Mouse (Mus musculus): ENCODE measurements around the gene Abcb6.
A peak's percentile ranks its signal among the peaks of the same experiment; 100 is the strongest.

The Abcb6 gene

GRCm38 (mm10) chr1:75180105-75180590, at the start of gene Abcb6:
Gene Abcb6 (minus strand): TSS chr1:75180392.
- peak; percentile 89 for DNase-seq (ENCODE audit: extremely low spot score)

- no peak for DNase-seq (ENCODE audit: extremely low spot score)
These were observed 49.0 kb upstream of the Abcb6 start for GRCm38 (mm10) chr1:75229158-75229557.

GRCm38 (mm10) chr1:75227653-75228052, 47.5 kb upstream of the Abcb6 start:
- no peak for DNase-seq (ENCODE audit: extremely low spot score)

GRCm38 (mm10) chr1:75226138-75226537, 45.9 kb upstream of the Abcb6 start:
- no peak for DNase-seq (ENCODE audit: extremely low spot score)

GRCm38 (mm10) chr1:75225473-75225872, 45.3 kb upstream of the Abcb6 start:
- no peak for DNase-seq (ENCODE audit: extremely low spot score)

GRCm38 (mm10) chr1:75223532-75223931, 43.3 kb upstream of the Abcb6 start:
- no peak for DNase-seq (ENCODE audit: extremely low spot score)

GRCm38 (mm10) chr1:75222926-75223325, 42.7 kb upstream of the Abcb6 start:
- no peak for DNase-seq (ENCODE audit: extremely low spot score)

- DNase-seq (ENCODE audit: extremely low spot score), result no peak
These were observed 41.3 kb upstream of the Abcb6 start for GRCm38 (mm10) chr1:75221538-75221937.

- no peak for DNase-seq (ENCODE audit: extremely low spot score)
These were observed 39.3 kb upstream of the Abcb6 start, which contains the start of gene Tuba4a for GRCm38 (mm10) chr1:75219531-75219930. Gene Tuba4a (minus strand): TSS chr1:75219865.

- DNase-seq (ENCODE audit: extremely low spot score), result peak; percentile 78
These were observed 38.9 kb upstream of the Abcb6 start for GRCm38 (mm10) chr1:75219078-75219477.

- DNase-seq (ENCODE audit: extremely low spot score), result peak; percentile 15
These were observed 38.2 kb upstream of the Abcb6 start for GRCm38 (mm10) chr1:75218227-75219001.

GRCm38 (mm10) chr1:75217893-75218226, 37.7 kb upstream of the Abcb6 start:
- no peak for DNase-seq (ENCODE audit: extremely low spot score)

GRCm38 (mm10) chr1:75216797-75217585, 36.8 kb upstream of the Abcb6 start:
- no peak for DNase-seq (ENCODE audit: extremely low spot score)

GRCm38 (mm10) chr1:75215785-75216184, 35.6 kb upstream of the Abcb6 start:
- no peak for DNase-seq (ENCODE audit: extremely low spot score)

GRCm38 (mm10) chr1:75214886-75215285, 34.7 kb upstream of the Abcb6 start:
- no peak for DNase-seq (ENCODE audit: extremely low spot score)

- DNase-seq (ENCODE audit: extremely low spot score), result no peak
These were observed 34.2 kb upstream of the Abcb6 start for GRCm38 (mm10) chr1:75214442-75214841.

- DNase-seq (ENCODE audit: extremely low spot score), result no peak
These were observed 32.9 kb upstream of the Abcb6 start for GRCm38 (mm10) chr1:75213096-75213495.

- no peak for DNase-seq (ENCODE audit: extremely low spot score)
These were observed 32.4 kb upstream of the Abcb6 start for GRCm38 (mm10) chr1:75212542-75212941.

- DNase-seq (ENCODE audit: extremely low spot score), result no peak
These were observed 31.0 kb upstream of the Abcb6 start for GRCm38 (mm10) chr1:75211141-75211708.

GRCm38 (mm10) chr1:75210136-75211087, 30.2 kb upstream of the Abcb6 start, which contains the start of the genes Glb1l and Stk16:
Gene Glb1l (minus strand): TSS chr1:75210813.
Gene Stk16 (plus strand): TSS chr1:75210838.
- peak; percentile 95 for DNase-seq (ENCODE audit: extremely low spot score)

Data from embryo, embryonic 9.5 days (tissue).